Mouse (Mus musculus) kidney, postnatal 0 days (tissue): Measurements from ENCODE around the gene Gnmt. TPM values are rescaled to one million over a fixed set of nuclear protein-coding genes. Genes with fewer than 3 reads are reported as not detected.
A peak's percentile ranks its signal among the peaks of the same experiment; 100 is the strongest.

ENCODE experiments used
- ATAC-seq: fragments of 200-750 bp; cut with Nextera tagmentation; replicated peaks from 2 replicates; pipeline ENCODE4 v1.8.0; 2017; ENCODE audit warnings: low read depth, moderate number of reproducible peaks, moderate TSS enrichment, moderate library complexity; ENCODE audit not compliant: low FRiP score
- DNase-seq: peaks from one replicate; pipeline ENCODE4 v3.0.0-alpha.2; 2016; ENCODE audit warnings: low spot score
- H3K27ac ChIP-seq: fragments of 300-500 bp; sonication (generic); 2 replicates; pipeline ENCODE4 v1.5.1; 2014; ENCODE audit warnings: mild to moderate bottlenecking
- H3K27me3 ChIP-seq: fragments of 300-500 bp; sonication (generic); 2 replicates; pipeline ENCODE4 v1.6.1; 2014; ENCODE audit warnings: low read length, mixed read lengths; ENCODE audit not compliant: insufficient read depth
- H3K36me3 ChIP-seq: fragments of 300-500 bp; sonication (generic); 2 replicates; pipeline ENCODE4 v1.6.1; 2014; ENCODE audit warnings: low read length, mixed read lengths; ENCODE audit not compliant: insufficient read depth
- H3K4me1 ChIP-seq: fragments of 300-500 bp; sonication (generic); replicated peaks from 2 replicates; pipeline ENCODE4 v1.6.1; 2014; ENCODE audit warnings: antibody characterized with exemption, low read length, mixed read lengths; ENCODE audit not compliant: insufficient read depth
- H3K4me2 ChIP-seq: fragments of 300-500 bp; sonication (generic); 2 replicates; pipeline ENCODE4 v1.6.1; 2014; ENCODE audit warnings: mild to moderate bottlenecking, low read length, moderate library complexity, mixed read lengths
- H3K4me3 ChIP-seq: fragments of 300-500 bp; sonication (generic); replicated peaks from 2 replicates; pipeline ENCODE4 v1.5.1; 2014; ENCODE audit warnings: low read depth, low read length
- H3K9ac ChIP-seq: fragments of 300-500 bp; sonication (generic); 2 replicates; pipeline ENCODE4 v1.6.1; 2014; ENCODE audit warnings: low read depth, low read length
- H3K9me3 ChIP-seq: fragments of 300-500 bp; sonication (generic); replicated peaks from 2 replicates; pipeline ENCODE4 v1.6.1; 2016; ENCODE audit warnings: low read length, inconsistent platforms, mixed read lengths
- CTCF ChIP-seq: IDR thresholded peaks from 2 replicates; pipeline ENCODE4 v1.5.1; 2016; ENCODE audit warnings: antibody characterized with exemption, low read depth, mild to moderate bottlenecking, moderate library complexity
- WGBS: fragments of 180-500 bp; shearing (Covaris S2); extraction: QIAGEN DNeasy Blood & Tissue Kit; methylation state at CpG from one replicate; pipeline ENCODE4 v1.1.7; 2014; 5-methylcytosine and 5-hydroxymethylcytosine counted together
- polyA plus RNA-seq: library from polyadenylated mRNA; unstranded; fragments of >200 nt; fragmentation: Nextera tagmentation; extraction: Ambion mirVana; gene quantifications from 2 replicates; pipeline ENCODE4 v1.2.1, GENCODE M21; 2015

Gene Gnmt
- polyA plus RNA-seq, 1 experiment from 2014 or later = 9.0 TPM

GRCm38 (mm10) chr17:46701489-46701888, 27.5 kb downstream of the Gnmt start:
- no peaks in the 10 kb centered on the region for H3K27me3 ChIP-seq
- no peak for ATAC-seq
- H3K27ac ChIP-seq = no peak overlapping the region
- no peaks in the 10 kb centered on the region for H3K9me3 ChIP-seq
- H3K4me2 ChIP-seq = peak overlapping the region; percentile 0; the same call in 1 of the 2 replicates
- 69% methylated on average over 12 of the region's 12 CpGs for WGBS
- no peak overlapping the region for H3K4me3 ChIP-seq
- H3K4me1 ChIP-seq = peaks cover 12% of the 10 kb centered on the region; the same call in 1 of the 2 replicates
- TF ChIP-seq CTCF = no peak
- H3K36me3 ChIP-seq = peaks cover 2% of the 10 kb centered on the region; the same call in 1 of the 2 replicates
- DNase-seq = no peak
- no peak overlapping the region for H3K9ac ChIP-seq

DNA sequence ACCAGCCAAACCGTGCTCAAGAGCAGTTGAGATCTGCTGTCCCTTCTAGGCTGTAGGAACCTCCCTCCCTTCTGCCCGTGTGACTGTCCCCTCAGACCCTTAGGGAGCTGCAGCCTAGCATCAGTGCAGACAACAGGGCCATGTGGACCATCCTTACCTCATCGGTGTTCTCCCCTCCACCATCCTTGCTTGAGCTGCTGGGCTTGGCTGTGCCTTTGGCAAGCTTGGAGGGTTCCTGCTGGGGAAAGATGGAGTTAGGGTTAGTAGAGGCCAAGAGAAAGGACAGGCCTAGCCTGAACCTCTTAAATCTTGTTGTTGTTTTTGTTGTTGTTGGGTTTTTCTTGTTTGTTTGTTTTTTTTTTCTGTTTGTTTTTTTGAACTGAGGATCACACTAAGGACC, 29.1 kb downstream of the Gnmt start:
- no peak overlapping the region for H3K9ac ChIP-seq
- WGBS = 81% methylated on average over 3 of the region's 3 CpGs
- peaks cover 2% of the 10 kb centered on the region; the same call in 1 of the 2 replicates for H3K36me3 ChIP-seq
- H3K4me2 ChIP-seq = no peak overlapping the region
- TF ChIP-seq CTCF = no peak
- no peaks in the 10 kb centered on the region for H3K9me3 ChIP-seq
- DNase-seq (no peak), ATAC-seq (no peak)
- H3K27me3 ChIP-seq = no peaks in the 10 kb centered on the region
- H3K27ac ChIP-seq = no peak overlapping the region
- H3K4me1 ChIP-seq = peaks cover 12% of the 10 kb centered on the region; the same call in 1 of the 2 replicates
- H3K4me3 ChIP-seq = no peak overlapping the region

DNA sequence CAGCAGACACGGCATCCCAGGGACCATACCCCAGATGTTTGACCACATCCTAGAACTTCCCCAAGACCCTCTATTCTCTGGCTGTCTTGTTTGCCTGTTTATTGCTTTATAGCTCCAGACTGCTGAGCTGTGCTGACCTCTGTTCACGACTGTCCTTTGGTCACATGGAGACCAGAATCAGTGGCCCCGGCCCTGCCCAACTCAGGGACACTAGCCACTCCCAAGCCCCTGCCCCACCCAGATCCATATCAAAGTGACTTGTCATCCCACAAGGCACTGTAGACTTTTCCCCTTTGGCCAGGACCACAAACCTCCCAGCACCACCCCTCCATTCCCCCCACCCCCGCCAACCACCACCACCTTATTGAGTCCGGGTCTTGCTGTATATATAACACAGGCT, 29.7 kb downstream of the Gnmt start:
- 56% methylated on average over 5 of the region's 5 CpGs for WGBS
- Histone ChIP-seq H3K9me3 (no peaks in the 10 kb centered on the region), H3K27me3 (no peaks in the 10 kb centered on the region), H3K4me1 (peaks cover 12% of the 10 kb centered on the region; the same call in 1 of the 2 replicates), H3K4me3 (no peak overlapping the region), H3K9ac (no peak overlapping the region), H3K36me3 (peaks cover 2% of the 10 kb centered on the region; the same call in 1 of the 2 replicates), H3K4me2 (no peak overlapping the region), H3K27ac (no peak overlapping the region)
- no peak for ATAC-seq
- no peak for DNase-seq
- no peak for TF ChIP-seq CTCF

DNA sequence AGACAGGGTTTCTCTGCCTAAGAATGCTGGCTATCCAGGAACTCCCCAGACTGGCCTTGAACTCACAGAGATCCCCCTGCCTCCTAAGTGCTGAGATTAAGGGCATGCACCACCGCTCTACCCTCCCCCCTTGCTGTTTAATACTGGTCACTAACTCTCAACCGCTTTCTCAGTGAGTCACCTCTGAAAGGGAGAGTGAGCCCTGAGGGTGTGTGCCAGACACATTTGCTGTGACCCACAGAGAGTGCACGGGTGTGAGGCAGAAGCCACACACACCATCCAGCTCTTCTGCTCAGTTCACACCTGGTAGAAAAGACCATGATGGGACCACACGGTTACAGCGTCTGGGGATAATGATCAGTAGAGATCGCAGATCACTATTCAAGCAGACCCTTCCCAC, 30.5 kb downstream of the Gnmt start:
- ATAC-seq (no peak), DNase-seq (no peak)
- H3K9me3 ChIP-seq = no peaks in the 10 kb centered on the region

DNA sequence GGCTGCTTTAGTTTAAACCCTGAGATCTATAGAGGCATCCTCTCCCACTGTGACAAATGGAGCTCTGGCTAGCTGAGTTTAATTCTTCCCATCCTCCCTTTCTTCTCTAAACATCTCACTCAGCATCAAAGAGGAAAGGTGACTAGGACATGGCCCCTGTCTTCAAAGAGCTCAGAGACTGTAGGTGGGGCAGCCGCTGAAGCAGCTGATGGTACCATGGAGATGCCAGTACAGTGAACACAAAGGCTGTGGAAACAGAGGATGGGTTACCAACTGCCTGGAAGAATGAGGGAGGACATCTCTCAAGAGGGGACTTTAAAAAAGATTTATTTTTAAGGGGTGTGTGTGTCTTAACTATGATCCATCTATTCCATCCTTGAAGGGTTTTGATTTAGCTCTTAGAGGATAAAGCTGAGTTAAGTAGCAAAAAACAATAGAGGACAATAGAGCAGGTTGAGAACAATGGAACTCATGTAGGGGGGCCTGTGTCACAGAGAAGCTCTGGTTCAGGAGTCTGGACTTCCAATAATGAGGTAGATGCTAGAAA, 34.4 kb downstream of the Gnmt start:
- Histone ChIP-seq H3K4me3 (no peak overlapping the region), H3K4me1 (no peaks in the 10 kb centered on the region), H3K9me3 (no peaks in the 10 kb centered on the region), H3K27ac (no peak overlapping the region), H3K4me2 (no peak overlapping the region), H3K36me3 (peaks cover 2% of the 10 kb centered on the region; the same call in 1 of the 2 replicates), H3K9ac (no peak overlapping the region), H3K27me3 (no peaks in the 10 kb centered on the region)
- no peak for TF ChIP-seq CTCF
- ATAC-seq (no peak), DNase-seq (no peak)
- 50% methylated on average over 1 of the region's 1 CpGs for WGBS

More for the DNA sequence above, 30.5 kb downstream of the Gnmt start:
- no peak overlapping the region for H3K4me2 ChIP-seq
- peaks cover 10% of the 10 kb centered on the region; the same call in 1 of the 2 replicates for H3K4me1 ChIP-seq
- H3K4me3 ChIP-seq = no peak overlapping the region
- WGBS = 80% methylated on average over 6 of the region's 6 CpGs
- H3K9ac ChIP-seq = no peak overlapping the region
- H3K36me3 ChIP-seq = peaks cover 2% of the 10 kb centered on the region; the same call in 1 of the 2 replicates
- no peak overlapping the region for H3K27ac ChIP-seq
- TF ChIP-seq CTCF = no peak
- no peaks in the 10 kb centered on the region for H3K27me3 ChIP-seq

GRCm38 (mm10) chr17:46691390-46691789, 37.6 kb downstream of the Gnmt start:
- Histone ChIP-seq H3K4me2 (no peak overlapping the region), H3K27me3 (no peaks in the 10 kb centered on the region), H3K9ac (no peak overlapping the region), H3K4me3 (no peak overlapping the region), H3K36me3 (peaks cover 13% of the 10 kb centered on the region), H3K27ac (no peak overlapping the region), H3K4me1 (no peaks in the 10 kb centered on the region), H3K9me3 (no peaks in the 10 kb centered on the region)
- ATAC-seq = no peak
- no peak for DNase-seq
- WGBS = 89% methylated on average over 2 of the region's 2 CpGs
- TF ChIP-seq CTCF = no peak

DNA sequence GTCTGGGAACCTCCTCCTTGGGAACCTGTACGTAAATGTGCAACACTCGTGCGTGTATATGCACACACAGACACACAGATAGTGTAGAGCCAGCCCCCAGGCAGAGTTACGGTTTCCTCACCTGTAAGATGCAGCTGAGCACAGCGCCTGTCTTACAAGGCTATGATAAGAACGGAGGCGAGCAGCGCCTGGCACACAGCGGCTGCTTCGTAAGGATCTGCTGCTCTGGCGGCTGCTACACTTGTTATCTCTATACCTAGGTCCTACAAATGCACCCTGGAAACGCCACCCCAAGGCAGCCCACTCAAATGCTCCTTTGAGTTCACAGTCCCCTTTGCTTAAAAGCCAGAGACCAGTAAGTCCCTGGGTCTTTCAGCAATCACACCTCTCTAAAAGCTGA, 38.3 kb downstream of the Gnmt start:
- no peaks in the 10 kb centered on the region for H3K9me3 ChIP-seq
- TF ChIP-seq CTCF = no peak
- DNase-seq (no peak), ATAC-seq (no peak)
- peaks cover 20% of the 10 kb centered on the region for H3K36me3 ChIP-seq
- H3K27me3 ChIP-seq = no peaks in the 10 kb centered on the region
- 92% methylated on average over 12 of the region's 12 CpGs for whole genome bisulfite sequencing
- no peak overlapping the region for H3K4me2 ChIP-seq
- no peaks in the 10 kb centered on the region for H3K4me1 ChIP-seq
- no peak overlapping the region for H3K27ac ChIP-seq
- no peak overlapping the region for H3K9ac ChIP-seq
- no peak overlapping the region for H3K4me3 ChIP-seq
